Mouse (Mus musculus): ENCODE results near the gene Gm10801. TPM values are rescaled to one million over a fixed set of nuclear protein-coding genes. Genes with fewer than 3 reads are reported as not detected.
"Not testable (repeated sequence)": the region's sequence is repeated elsewhere in the genome, so short reads cannot be mapped to it uniquely, and the experiment has no call there.

Gm10801 gene
- 5.1 and 23.2 TPM in 2 replicates for total RNA-seq (2017)

DNA sequence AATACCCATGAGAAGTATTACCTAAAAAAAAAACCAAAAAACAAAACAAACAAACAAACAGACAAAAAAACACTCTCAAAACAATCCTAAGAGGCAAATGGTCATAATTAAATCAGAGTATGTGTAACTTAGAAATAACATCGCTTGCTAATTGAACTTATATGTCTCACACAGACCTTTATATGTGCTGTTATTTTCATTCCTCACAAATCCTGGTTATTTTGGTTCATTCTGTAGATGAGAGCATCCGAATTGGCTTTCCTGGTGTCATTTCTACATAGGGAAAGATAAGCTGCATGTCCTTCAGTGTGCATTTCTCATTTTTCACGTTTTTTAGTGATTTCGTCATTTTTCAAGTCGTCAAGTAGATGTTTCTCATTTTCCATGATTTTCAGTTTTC lies at the start of gene Gm10801:
Gm10801 (plus strand) TSS at position 301 of the 400 bp plus-strand sequence.
- ATAC-seq (replicated peaks in 1 of 2; ENCODE audit: insufficient read depth in 1 of 2, low FRiP score in 2 of 2, low TSS enrichment in 1 of 2, low read depth in 1 of 2, poor library complexity in 2 of 2, severe bottlenecking in 2 of 2): not testable (repeated sequence)

DNA sequence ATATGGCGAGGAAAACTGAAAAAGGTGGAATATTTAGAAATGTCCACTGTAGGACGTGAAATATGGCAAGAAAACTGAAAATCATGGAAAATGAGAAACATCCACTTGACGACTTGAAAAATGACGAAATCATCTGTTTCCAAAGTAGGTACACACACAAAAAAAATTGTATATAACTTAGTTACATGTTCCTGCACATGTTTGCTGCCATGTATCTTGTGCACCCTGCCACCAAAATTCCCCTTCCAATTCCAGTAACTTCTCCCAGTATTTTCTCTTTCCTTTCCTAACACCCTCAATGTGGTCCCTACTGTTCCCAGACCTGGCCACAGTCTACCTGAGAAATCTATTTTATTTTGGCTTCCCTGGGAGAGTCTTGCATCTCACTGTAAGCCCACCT lies 5.2 kb downstream of the Gm10801 start, which contains the start of gene Gm10800:
Gm10800 (minus strand) TSS at position 101 of the 400 bp plus-strand sequence.
- not testable (repeated sequence) for ATAC-seq (replicated peaks in 1 of 2; ENCODE audit: insufficient read depth in 1 of 2, low FRiP score in 2 of 2, low TSS enrichment in 1 of 2, low read depth in 1 of 2, poor library complexity in 2 of 2, severe bottlenecking in 2 of 2)

DNA sequence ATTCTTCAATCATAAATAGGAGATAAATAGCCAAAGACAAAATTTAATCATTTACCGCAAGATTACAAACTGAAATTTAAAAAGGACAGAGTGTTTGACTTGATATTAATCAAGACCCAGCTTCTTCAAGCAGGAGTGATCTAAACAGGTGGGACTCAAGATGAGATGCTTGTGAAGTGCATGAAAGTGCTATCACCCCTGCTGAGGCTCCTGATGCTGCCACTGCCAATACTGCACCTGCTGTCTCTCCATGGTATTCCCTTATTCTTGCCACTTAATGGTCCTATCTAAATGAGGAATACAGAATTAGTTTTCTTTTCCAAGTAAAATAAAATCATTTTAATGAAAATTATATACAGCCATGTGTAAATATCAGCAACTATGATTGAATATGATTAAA lies 35.5 kb downstream of the Gm10801 start:
- no peak for ATAC-seq (replicated peaks in 1 of 2; ENCODE audit: insufficient read depth in 1 of 2, low FRiP score in 2 of 2, low TSS enrichment in 1 of 2, low read depth in 1 of 2, poor library complexity in 2 of 2, severe bottlenecking in 2 of 2)

Other genes with a start within 250 kb of the Gm10801 start
- 92.2 and 278 TPM in 2 replicates for gene Gm10800, start 5.1 kb downstream of the Gm10801 start, total RNA-seq (2017)

All from hematopoietic stem cell, adult 5-6 weeks (primary cell).